Mouse (Mus musculus): ENCODE results near the gene Gm5678. TPM values are rescaled to one million over a fixed set of nuclear protein-coding genes. Genes with fewer than 3 reads are reported as not detected.

Gene Gm5678
- polyA plus RNA-seq, 1 experiment from 2014 or later = not detected

DNA sequence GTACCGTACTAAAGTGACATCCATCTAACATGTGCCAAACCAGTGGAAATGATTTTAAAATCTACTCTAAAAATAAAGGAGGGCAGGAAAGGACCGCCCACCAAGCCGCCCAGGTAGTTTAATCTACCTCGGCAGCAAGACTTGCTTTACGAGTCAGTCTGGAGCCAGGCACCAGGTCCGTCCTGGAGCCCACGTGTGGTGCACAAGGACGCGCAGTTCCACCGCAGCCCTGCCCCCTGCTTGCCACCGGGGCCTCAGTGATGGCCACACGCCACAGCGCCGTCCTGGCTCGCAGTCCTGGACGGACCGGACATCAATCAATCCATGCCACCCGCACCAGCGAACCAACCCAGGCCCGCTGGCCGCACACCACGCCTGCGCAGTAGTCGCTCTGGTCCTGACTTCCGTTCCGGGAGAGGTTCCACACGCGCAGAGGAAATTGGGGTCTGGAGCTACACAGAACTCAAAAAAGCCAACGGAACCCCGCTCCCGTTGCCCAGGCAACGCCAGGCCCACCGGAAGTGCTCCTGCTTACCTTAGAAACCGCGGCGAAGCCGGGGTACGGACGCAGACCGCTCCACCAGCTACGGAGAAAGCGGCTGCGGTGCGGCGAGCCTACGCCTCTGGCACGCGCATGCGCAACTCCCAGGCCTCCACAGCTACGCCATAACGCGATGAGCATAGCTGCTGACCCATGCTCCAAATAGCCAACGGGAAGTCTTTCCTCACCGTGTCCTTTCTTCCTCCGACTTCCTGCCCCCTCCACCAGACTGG, 24.3 kb upstream of the Gm5678 start, which contains the start of gene Setd4:
Setd4 (minus strand) TSS at position 625 of the 774 bp plus-strand sequence.
- DNase-seq (ENCODE audit: low spot score) (peak; percentile 93), ATAC-seq (ENCODE audit: low FRiP score) (peak; percentile 91)
- WGBS = 2% methylated on average over 55 of the region's 55 CpGs
- no peaks in the 10 kb centered on the region for H3K27me3 ChIP-seq (ENCODE audit: control insufficient read depth, insufficient read depth, low read length)
- no peaks in the 10 kb centered on the region for H3K36me3 ChIP-seq (ENCODE audit: control insufficient read depth, insufficient read depth, low read length)
- H3K9me3 ChIP-seq (ENCODE audit: control insufficient read depth, low read length) = no peaks in the 10 kb centered on the region
- peak within 1 kb of the TSS; percentile 83 for H3K4me2 ChIP-seq (replicated peaks; ENCODE audit: low read depth, low read length)
- H3K9ac ChIP-seq (ENCODE audit: low read depth, low read length) = peak within 1 kb of the TSS; percentile 80
- peak within 1 kb of the TSS; percentile 56 for H3K4me3 ChIP-seq (ENCODE audit: low read depth, low read length)
- peak within 1 kb of the TSS; percentile 88 for H3K27ac ChIP-seq (ENCODE audit: low read depth, low read length)
- no peaks in the 10 kb centered on the region for H3K4me1 ChIP-seq (replicated peaks; ENCODE audit: control insufficient read depth, insufficient read depth, low read length)

DNA sequence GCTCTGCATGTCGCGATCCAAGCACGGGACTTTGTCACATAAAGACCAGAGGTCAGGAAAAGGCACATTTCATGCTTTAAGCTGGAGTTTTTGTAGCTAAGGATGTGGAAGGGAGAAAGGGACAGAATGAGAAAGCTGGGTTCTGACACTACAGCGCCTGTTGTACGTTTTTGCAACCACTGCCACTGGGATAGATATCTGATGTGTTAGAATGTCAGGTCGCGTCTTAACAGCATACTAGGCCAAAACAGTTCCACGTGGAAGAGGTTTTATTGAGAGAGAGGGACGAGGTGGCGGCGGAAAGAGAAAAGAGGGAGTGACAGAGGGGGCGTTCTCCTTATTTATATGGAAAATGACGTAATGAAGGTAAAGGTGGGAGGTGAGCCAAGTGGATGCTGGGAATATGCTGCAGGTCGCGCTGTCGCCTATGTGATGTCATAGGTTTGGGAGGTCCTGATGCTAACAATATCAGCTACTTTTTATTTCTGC, 23.4 kb upstream of the Gm5678 start:
- WGBS = 3% methylated on average over 16 of the region's 16 CpGs
- ATAC-seq (ENCODE audit: low FRiP score) = no peak
- peak; percentile 37 for DNase-seq (ENCODE audit: low spot score)

DNA sequence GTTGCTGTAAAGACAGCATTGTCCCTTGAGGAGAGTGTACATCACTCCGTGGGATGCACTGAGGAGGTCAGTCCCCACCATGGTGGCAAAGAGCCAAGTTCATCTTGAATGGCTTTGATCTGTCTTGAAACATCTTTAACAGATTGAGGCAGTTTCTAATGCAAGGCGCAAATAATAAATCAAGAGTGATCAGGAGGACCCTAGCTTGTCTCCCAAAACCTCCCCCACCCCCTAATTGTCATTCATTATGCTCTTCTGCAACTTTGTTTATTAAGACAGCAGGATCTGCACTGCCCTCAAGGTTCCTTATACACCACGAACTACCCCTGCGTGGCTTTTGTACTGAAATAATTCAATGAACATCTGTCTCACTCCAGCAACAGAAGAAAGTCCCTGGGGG, 22.3 kb upstream of the Gm5678 start, which contains the start of gene Cbr1:
Cbr1 (plus strand) TSS at position 301 of the 400 bp plus-strand sequence.
- no peaks in the 10 kb centered on the region for H3K9me3 ChIP-seq (ENCODE audit: control insufficient read depth, low read length)
- 63% methylated on average over 4 of the region's 4 CpGs for WGBS
- no peaks in the 10 kb centered on the region for H3K36me3 ChIP-seq (ENCODE audit: control insufficient read depth, insufficient read depth, low read length)
- peak within 1 kb of the TSS; percentile 80; the same call in 1 of the 2 replicates for H3K9ac ChIP-seq (ENCODE audit: low read depth, low read length)
- peak within 1 kb of the TSS; percentile 56 for H3K4me3 ChIP-seq (ENCODE audit: low read depth, low read length)
- H3K27me3 ChIP-seq (ENCODE audit: control insufficient read depth, insufficient read depth, low read length) = no peaks in the 10 kb centered on the region
- H3K4me1 ChIP-seq (replicated peaks; ENCODE audit: control insufficient read depth, insufficient read depth, low read length) = no peaks in the 10 kb centered on the region
- ATAC-seq (ENCODE audit: low FRiP score) (no peak), DNase-seq (ENCODE audit: low spot score) (no peak)
- peak within 1 kb of the TSS; percentile 83 for H3K4me2 ChIP-seq (replicated peaks; ENCODE audit: low read depth, low read length)
- no peak within 1 kb of the TSS for H3K27ac ChIP-seq (ENCODE audit: low read depth, low read length)

More for the DNA sequence above, 23.4 kb upstream of the Gm5678 start:
- Histone ChIP-seq H3K9ac (ENCODE audit: low read depth, low read length) (peak overlapping the region; percentile 80), H3K27ac (ENCODE audit: low read depth, low read length) (peak overlapping the region; percentile 88; the same call in 1 of the 2 replicates), H3K4me3 (ENCODE audit: low read depth, low read length) (peak overlapping the region; percentile 56), H3K4me1 (replicated peaks; ENCODE audit: control insufficient read depth, insufficient read depth, low read length) (no peaks in the 10 kb centered on the region), H3K9me3 (ENCODE audit: control insufficient read depth, low read length) (no peaks in the 10 kb centered on the region), H3K4me2 (replicated peaks; ENCODE audit: low read depth, low read length) (peak overlapping the region; percentile 83), H3K36me3 (ENCODE audit: control insufficient read depth, insufficient read depth, low read length) (no peaks in the 10 kb centered on the region), H3K27me3 (ENCODE audit: control insufficient read depth, insufficient read depth, low read length) (no peaks in the 10 kb centered on the region)

DNA sequence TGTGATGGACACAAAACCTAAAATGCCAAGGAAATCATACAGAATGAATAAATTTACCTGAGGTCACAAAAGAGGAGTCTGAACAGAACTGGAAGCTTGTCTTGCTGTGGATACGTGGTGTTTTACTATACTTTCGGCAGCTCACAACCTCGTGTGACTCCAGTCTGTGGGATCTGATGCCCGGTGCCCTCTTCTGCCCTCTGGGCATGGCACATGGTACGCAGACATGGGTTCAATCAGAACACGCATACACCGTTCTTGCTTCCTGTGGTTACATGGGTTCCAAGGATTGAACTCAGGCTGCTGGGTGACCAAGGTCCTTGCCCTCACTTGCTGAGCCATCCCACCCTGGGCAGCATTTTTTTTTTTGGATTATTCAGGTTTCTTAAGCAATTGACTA, 21.8 kb upstream of the Gm5678 start:
- no peak overlapping the region for H3K9ac ChIP-seq (ENCODE audit: low read depth, low read length)
- H3K4me1 ChIP-seq (replicated peaks; ENCODE audit: control insufficient read depth, insufficient read depth, low read length) = no peaks in the 10 kb centered on the region
- no peak overlapping the region for H3K27ac ChIP-seq (ENCODE audit: low read depth, low read length)
- no peaks in the 10 kb centered on the region for H3K36me3 ChIP-seq (ENCODE audit: control insufficient read depth, insufficient read depth, low read length)
- H3K9me3 ChIP-seq (ENCODE audit: control insufficient read depth, low read length) = no peaks in the 10 kb centered on the region
- no peak overlapping the region for H3K4me2 ChIP-seq (replicated peaks; ENCODE audit: low read depth, low read length)
- H3K4me3 ChIP-seq (ENCODE audit: low read depth, low read length) = no peak overlapping the region
- DNase-seq (ENCODE audit: low spot score) = no peak
- H3K27me3 ChIP-seq (ENCODE audit: control insufficient read depth, insufficient read depth, low read length) = no peaks in the 10 kb centered on the region
- WGBS = 91% methylated on average over 7 of the region's 7 CpGs
- ATAC-seq (ENCODE audit: low FRiP score) = no peak

DNA sequence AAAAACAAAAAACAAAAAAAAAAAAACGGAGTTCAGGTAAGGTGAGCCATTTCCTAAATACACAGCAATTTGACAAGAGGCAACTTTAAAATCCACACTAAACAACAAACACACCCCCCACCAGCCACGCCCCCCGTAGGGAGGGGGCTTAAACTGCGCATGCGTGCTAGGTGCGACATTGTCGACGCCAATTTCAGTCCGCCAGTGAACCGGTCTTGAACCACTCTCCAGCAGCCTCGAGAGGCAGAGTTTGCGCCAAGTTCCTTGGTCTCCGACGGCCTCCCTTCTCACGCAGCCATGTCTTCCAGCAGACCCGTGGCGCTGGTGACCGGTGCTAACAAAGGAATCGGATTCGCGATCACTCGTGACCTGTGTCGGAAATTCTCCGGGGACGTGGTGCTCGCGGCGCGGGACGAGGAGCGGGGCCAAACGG, 20.2 kb upstream of the Gm5678 start:
- peak overlapping the region; percentile 63 for H3K4me3 ChIP-seq (ENCODE audit: low read depth, low read length)
- no peaks in the 10 kb centered on the region for H3K4me1 ChIP-seq (replicated peaks; ENCODE audit: control insufficient read depth, insufficient read depth, low read length)
- peak overlapping the region; percentile 80 for H3K9ac ChIP-seq (ENCODE audit: low read depth, low read length)
- DNase-seq (ENCODE audit: low spot score) (peak; percentile 91), ATAC-seq (ENCODE audit: low FRiP score) (peak; percentile 43; the same call in 1 of the 2 replicates)
- H3K27me3 ChIP-seq (ENCODE audit: control insufficient read depth, insufficient read depth, low read length) = no peaks in the 10 kb centered on the region
- H3K36me3 ChIP-seq (ENCODE audit: control insufficient read depth, insufficient read depth, low read length) = no peaks in the 10 kb centered on the region
- H3K27ac ChIP-seq (ENCODE audit: low read depth, low read length) = no peak overlapping the region
- H3K9me3 ChIP-seq (ENCODE audit: control insufficient read depth, low read length) = no peaks in the 10 kb centered on the region
- under 1% methylated on average over 32 of the region's 32 CpGs for WGBS
- H3K4me2 ChIP-seq (replicated peaks; ENCODE audit: low read depth, low read length) = peak overlapping the region; percentile 61

DNA sequence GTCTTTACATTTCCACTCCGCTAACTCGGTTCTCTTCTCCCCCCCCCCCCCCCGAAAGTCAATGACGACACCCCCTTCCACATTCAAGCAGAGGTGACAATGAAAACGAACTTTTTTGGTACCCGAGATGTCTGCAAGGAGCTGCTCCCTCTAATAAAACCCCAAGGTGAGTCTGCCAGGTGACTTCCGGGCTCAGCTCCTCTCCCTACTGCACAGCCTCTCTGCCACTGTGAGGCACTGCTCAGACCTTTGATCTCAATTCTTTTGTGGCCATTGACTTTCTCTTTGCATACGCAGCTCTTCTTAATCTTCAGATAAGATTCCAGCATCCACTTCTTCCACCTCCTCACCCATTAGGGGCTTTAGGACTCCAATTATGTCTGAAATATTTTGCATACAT, 19.2 kb upstream of the Gm5678 start:
- H3K4me2 ChIP-seq (replicated peaks; ENCODE audit: low read depth, low read length) = peak overlapping the region; percentile 61
- H3K9me3 ChIP-seq (ENCODE audit: control insufficient read depth, low read length) = no peaks in the 10 kb centered on the region
- no peak overlapping the region for H3K4me3 ChIP-seq (ENCODE audit: low read depth, low read length)
- H3K4me1 ChIP-seq (replicated peaks; ENCODE audit: control insufficient read depth, insufficient read depth, low read length) = no peaks in the 10 kb centered on the region
- no peak overlapping the region for H3K27ac ChIP-seq (ENCODE audit: low read depth, low read length)
- H3K36me3 ChIP-seq (ENCODE audit: control insufficient read depth, insufficient read depth, low read length) = no peaks in the 10 kb centered on the region
- no peak for ATAC-seq (ENCODE audit: low FRiP score)
- no peak overlapping the region for H3K9ac ChIP-seq (ENCODE audit: low read depth, low read length)
- WGBS = 72% methylated on average over 8 of the region's 8 CpGs
- no peaks in the 10 kb centered on the region for H3K27me3 ChIP-seq (ENCODE audit: control insufficient read depth, insufficient read depth, low read length)
- DNase-seq (ENCODE audit: low spot score) = no peak

DNA sequence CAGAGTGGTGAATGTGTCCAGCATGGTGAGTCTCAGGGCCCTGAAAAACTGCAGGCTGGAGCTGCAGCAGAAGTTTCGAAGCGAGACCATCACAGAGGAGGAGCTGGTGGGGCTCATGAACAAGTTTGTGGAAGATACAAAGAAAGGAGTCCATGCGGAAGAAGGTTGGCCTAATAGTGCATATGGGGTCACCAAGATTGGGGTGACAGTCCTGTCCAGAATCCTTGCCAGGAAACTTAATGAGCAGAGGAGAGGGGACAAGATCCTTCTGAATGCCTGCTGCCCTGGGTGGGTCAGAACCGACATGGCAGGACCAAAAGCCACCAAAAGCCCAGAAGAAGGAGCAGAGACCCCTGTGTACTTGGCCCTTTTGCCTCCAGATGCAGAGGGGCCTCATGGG, 18.1 kb upstream of the Gm5678 start:
- Histone ChIP-seq H3K27me3 (ENCODE audit: control insufficient read depth, insufficient read depth, low read length) (no peaks in the 10 kb centered on the region), H3K27ac (ENCODE audit: low read depth, low read length) (no peak overlapping the region), H3K4me1 (replicated peaks; ENCODE audit: control insufficient read depth, insufficient read depth, low read length) (no peaks in the 10 kb centered on the region), H3K4me3 (ENCODE audit: low read depth, low read length) (no peak overlapping the region), H3K9me3 (ENCODE audit: control insufficient read depth, low read length) (no peaks in the 10 kb centered on the region), H3K36me3 (ENCODE audit: control insufficient read depth, insufficient read depth, low read length) (no peaks in the 10 kb centered on the region), H3K9ac (ENCODE audit: low read depth, low read length) (no peak overlapping the region), H3K4me2 (replicated peaks; ENCODE audit: low read depth, low read length) (no peak overlapping the region)
- 95% methylated on average over 4 of the region's 4 CpGs for WGBS
- ATAC-seq (ENCODE audit: low FRiP score) = no peak
- DNase-seq (ENCODE audit: low spot score) = no peak

DNA sequence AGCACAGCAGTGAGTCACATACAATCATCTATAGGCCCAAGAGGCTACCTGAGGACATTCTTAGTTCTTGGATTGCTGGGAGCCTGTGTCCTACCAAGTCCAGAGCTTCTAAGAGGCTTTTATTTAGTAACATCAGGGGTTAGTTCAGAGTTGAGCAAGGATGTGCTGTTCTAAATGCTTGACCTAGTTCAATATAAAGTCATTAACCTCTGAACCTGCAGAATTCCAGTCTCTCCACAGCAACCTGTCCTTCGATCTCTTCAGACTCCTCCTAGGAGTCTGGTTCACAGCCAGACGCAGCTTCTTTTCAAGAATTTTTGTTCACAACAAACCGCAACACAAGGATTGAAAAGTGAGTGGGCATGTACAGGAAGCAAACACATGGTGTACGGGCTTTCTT, 16.9 kb upstream of the Gm5678 start:
- WGBS = 89% methylated on average over 4 of the region's 4 CpGs
- no peaks in the 10 kb centered on the region for H3K27me3 ChIP-seq (ENCODE audit: control insufficient read depth, insufficient read depth, low read length)
- ATAC-seq (ENCODE audit: low FRiP score) (no peak), DNase-seq (ENCODE audit: low spot score) (no peak)
- no peak overlapping the region for H3K4me2 ChIP-seq (replicated peaks; ENCODE audit: low read depth, low read length)
- no peak overlapping the region for H3K27ac ChIP-seq (ENCODE audit: low read depth, low read length)
- no peaks in the 10 kb centered on the region for H3K36me3 ChIP-seq (ENCODE audit: control insufficient read depth, insufficient read depth, low read length)
- H3K9me3 ChIP-seq (ENCODE audit: control insufficient read depth, low read length) = no peaks in the 10 kb centered on the region
- H3K4me3 ChIP-seq (ENCODE audit: low read depth, low read length) = no peak overlapping the region
- H3K9ac ChIP-seq (ENCODE audit: low read depth, low read length) = no peak overlapping the region
- no peaks in the 10 kb centered on the region for H3K4me1 ChIP-seq (replicated peaks; ENCODE audit: control insufficient read depth, insufficient read depth, low read length)

All from hindbrain, embryonic 11.5 days (tissue).